Mouse (Mus musculus) limb, embryonic 12.5 days (tissue): ENCODE measurements around the gene Auts2. TPM values are rescaled to one million over a fixed set of nuclear protein-coding genes. Genes with fewer than 3 reads are reported as not detected.
A peak's percentile ranks its signal among the peaks of the same experiment; 100 is the strongest.

Experiments used
- ATAC-seq: fragments of 200-750 bp; cut with Nextera tagmentation; 2 replicates; pipeline ENCODE4 v1.8.0; 2017; ENCODE audit warnings: low read depth, moderate TSS enrichment; ENCODE audit not compliant: insufficient number of reproducible peaks, insufficient read depth, low FRiP score, low TSS enrichment
- H3K27ac ChIP-seq: fragments of 300-500 bp; sonication (generic); 2 replicates; pipeline ENCODE4 v1.5.1; 2016; ENCODE audit warnings: mild to moderate bottlenecking, moderate library complexity
- H3K27me3 ChIP-seq: fragments of 300-500 bp; sonication (generic); 2 replicates; pipeline ENCODE4 v1.6.1; 2016; ENCODE audit warnings: mild to moderate bottlenecking, moderate library complexity
- H3K36me3 ChIP-seq: fragments of 300-500 bp; sonication (generic); 2 replicates; pipeline ENCODE4 v1.6.1; 2016; ENCODE audit warnings: mild to moderate bottlenecking, moderate library complexity
- H3K4me1 ChIP-seq: fragments of 300-500 bp; sonication (generic); replicated peaks from 2 replicates; pipeline ENCODE4 v1.6.1; 2016
- H3K4me2 ChIP-seq: fragments of 300-500 bp; sonication (generic); 2 replicates; pipeline ENCODE4 v1.6.1; 2016; ENCODE audit warnings: mild to moderate bottlenecking, moderate library complexity
- H3K4me3 ChIP-seq: fragments of 300-500 bp; sonication (generic); replicated peaks from 2 replicates; pipeline ENCODE4 v1.5.1; 2016; ENCODE audit warnings: mild to moderate bottlenecking
- H3K9ac ChIP-seq: fragments of 300-500 bp; sonication (generic); replicated peaks from 2 replicates; pipeline ENCODE4 v1.6.1; 2016; ENCODE audit warnings: mild to moderate bottlenecking, moderate library complexity
- H3K9me3 ChIP-seq: fragments of 300-500 bp; sonication (generic); 2 replicates; pipeline ENCODE4 v1.6.1; 2016; ENCODE audit warnings: mild to moderate bottlenecking, moderate library complexity
- WGBS: fragments of 180-500 bp; shearing (Covaris S2); methylation state at CpG from one replicate; pipeline ENCODE4 v1.1.7; 2016; 5-methylcytosine and 5-hydroxymethylcytosine counted together
- polyA plus RNA-seq: library from polyadenylated mRNA; unstranded; fragments of >200 nt; fragmentation: Nextera tagmentation; extraction: Ambion mirVana; gene quantifications from 2 replicates; pipeline ENCODE4 v1.2.1, GENCODE M21; 2016

The Auts2 gene
- polyA plus RNA-seq, 1 experiment from 2014 or later: 66.4 TPM

DNA sequence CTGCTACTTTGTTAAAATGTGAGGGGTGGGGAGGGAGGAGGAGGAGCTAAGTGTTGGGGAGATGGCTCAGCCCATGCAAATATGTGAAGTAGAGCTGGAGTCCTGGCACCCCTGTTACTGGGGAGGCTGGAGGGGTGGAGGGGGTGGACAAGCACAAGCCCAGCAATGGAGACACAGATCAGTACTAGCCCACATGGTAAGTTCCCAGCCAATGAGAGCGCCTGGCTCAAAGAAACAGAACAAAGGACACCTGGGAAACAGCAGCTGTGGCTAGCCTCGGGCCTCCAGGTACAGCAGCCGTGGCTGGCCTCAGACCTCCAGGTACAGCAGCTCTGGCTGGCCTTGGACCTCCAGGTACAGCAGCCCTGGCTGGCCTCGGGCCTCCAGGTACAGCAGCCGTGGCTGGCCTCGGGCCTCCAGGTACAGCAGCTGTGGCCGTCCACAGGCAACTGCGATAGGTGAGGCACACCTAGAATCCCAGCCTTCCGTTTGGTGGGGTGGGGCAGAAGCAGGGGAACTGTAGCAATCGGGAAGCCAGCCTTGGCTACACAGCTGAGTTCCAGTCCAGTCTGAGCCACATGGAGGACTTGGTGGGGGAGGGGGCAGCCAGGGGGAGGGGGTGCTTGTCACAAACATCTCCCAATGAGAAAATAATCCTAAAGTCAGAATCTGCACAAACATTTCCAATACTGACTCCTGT lies 1046.5 kb downstream of the Auts2 start:
- Histone ChIP-seq H3K27me3 (no peaks in the 10 kb centered on the region), H3K9ac (no peak overlapping the region), H3K27ac (no peak overlapping the region), H3K4me1 (peaks cover 18% of the 10 kb centered on the region; the same call in 1 of the 2 replicates), H3K4me3 (no peak overlapping the region), H3K9me3 (no peaks in the 10 kb centered on the region), H3K36me3 (peaks cover 30% of the 10 kb centered on the region), H3K4me2 (no peak overlapping the region)
- ATAC-seq: no peak
- WGBS: 87% methylated on average over 10 of the region's 10 CpGs

GRCm38 (mm10) chr5:131494564-131494963 lies 1048.6 kb downstream of the Auts2 start:
- Histone ChIP-seq H3K9me3 (no peaks in the 10 kb centered on the region), H3K27me3 (no peaks in the 10 kb centered on the region), H3K4me1 (peaks cover 18% of the 10 kb centered on the region), H3K9ac (no peak overlapping the region), H3K4me2 (no peak overlapping the region), H3K27ac (no peak overlapping the region), H3K4me3 (no peak overlapping the region), H3K36me3 (peaks cover 26% of the 10 kb centered on the region)
- no peak for ATAC-seq
- 82% methylated on average over 5 of the region's 5 CpGs for WGBS

DNA sequence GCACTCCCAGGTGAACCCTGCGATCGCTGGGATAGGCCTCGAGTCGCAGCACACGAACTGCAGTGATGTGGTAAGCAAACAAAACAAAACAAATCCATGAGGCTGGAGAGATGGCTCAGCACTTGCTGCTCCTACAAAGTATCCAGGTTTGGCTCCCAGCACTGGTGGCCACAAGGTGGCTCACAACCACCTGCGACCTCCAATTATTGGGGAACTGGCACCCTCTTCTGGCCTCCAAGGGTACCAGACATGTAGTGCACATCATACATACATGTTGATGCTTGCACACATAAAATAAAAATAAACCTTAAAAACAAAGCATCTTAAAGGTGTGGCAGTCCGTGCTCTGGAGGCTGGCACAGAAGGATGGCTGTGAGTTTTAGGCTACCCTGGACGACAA lies 1050.6 kb downstream of the Auts2 start:
- H3K9me3 ChIP-seq: no peaks in the 10 kb centered on the region
- no peak overlapping the region for H3K4me2 ChIP-seq
- WGBS: 87% methylated on average over 8 of the region's 8 CpGs
- H3K4me1 ChIP-seq: peaks cover 18% of the 10 kb centered on the region
- H3K27ac ChIP-seq: no peak overlapping the region
- ATAC-seq: no peak
- H3K36me3 ChIP-seq: peaks cover 17% of the 10 kb centered on the region
- no peak overlapping the region for H3K9ac ChIP-seq
- no peak overlapping the region for H3K4me3 ChIP-seq
- H3K27me3 ChIP-seq: no peaks in the 10 kb centered on the region

GRCm38 (mm10) chr5:131491843-131492242 lies 1051.3 kb downstream of the Auts2 start:
- Histone ChIP-seq H3K4me1 (peaks cover 18% of the 10 kb centered on the region), H3K9me3 (no peaks in the 10 kb centered on the region), H3K36me3 (peaks cover 22% of the 10 kb centered on the region), H3K4me3 (no peak overlapping the region), H3K27ac (peak overlapping the region; percentile 8; the same call in 1 of the 2 replicates), H3K27me3 (no peaks in the 10 kb centered on the region), H3K9ac (no peak overlapping the region), H3K4me2 (no peak overlapping the region)
- WGBS: 73% methylated on average over 8 of the region's 8 CpGs
- ATAC-seq: no peak

GRCm38 (mm10) chr5:131490811-131491210 lies 1052.3 kb downstream of the Auts2 start:
- WGBS: 61% methylated on average over 2 of the region's 2 CpGs
- 0 out of 2 replicates have a peak, but pooled peaks cover 9% of the 10 kb centered on the region for H3K9me3 ChIP-seq
- peaks cover 13% of the 10 kb centered on the region for H3K4me1 ChIP-seq
- no peak overlapping the region for H3K27ac ChIP-seq
- no peaks in the 10 kb centered on the region for H3K27me3 ChIP-seq
- ATAC-seq: no peak
- H3K36me3 ChIP-seq: peaks cover 32% of the 10 kb centered on the region
- no peak overlapping the region for H3K9ac ChIP-seq
- H3K4me2 ChIP-seq: no peak overlapping the region
- H3K4me3 ChIP-seq: no peak overlapping the region

GRCm38 (mm10) chr5:131489846-131490245 lies 1053.3 kb downstream of the Auts2 start:
- H3K4me3 ChIP-seq: no peak overlapping the region
- ATAC-seq: no peak
- H3K9me3 ChIP-seq: 0 out of 2 replicates have a peak, but pooled peaks cover 10% of the 10 kb centered on the region
- WGBS: 78% methylated on average over 7 of the region's 7 CpGs
- H3K36me3 ChIP-seq: peaks cover 31% of the 10 kb centered on the region
- H3K9ac ChIP-seq: no peak overlapping the region
- H3K4me1 ChIP-seq: peaks cover 13% of the 10 kb centered on the region
- H3K27me3 ChIP-seq: no peaks in the 10 kb centered on the region
- H3K4me2 ChIP-seq: no peak overlapping the region
- no peak overlapping the region for H3K27ac ChIP-seq

DNA sequence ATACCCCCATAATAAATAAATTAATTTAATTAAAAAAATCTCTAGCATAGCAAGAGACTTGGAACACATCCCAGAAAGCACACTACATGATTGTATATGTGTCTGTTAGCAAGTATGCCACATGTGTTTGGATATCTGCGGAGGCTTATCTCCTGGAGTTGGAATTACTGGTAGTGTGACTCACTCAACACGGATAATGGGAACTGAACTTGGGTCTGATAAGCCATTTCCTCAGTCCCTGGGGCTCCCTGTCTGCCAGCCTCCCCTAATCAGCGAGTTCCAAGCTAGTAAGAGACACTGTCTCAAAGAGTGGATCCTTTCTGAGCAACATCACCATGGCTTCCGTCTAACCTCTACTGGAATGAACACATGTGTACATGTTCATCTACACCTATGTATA lies 1056.6 kb downstream of the Auts2 start:
- H3K4me3 ChIP-seq: no peak overlapping the region
- H3K27me3 ChIP-seq: no peaks in the 10 kb centered on the region
- H3K4me2 ChIP-seq: no peak overlapping the region
- no peak for ATAC-seq
- H3K27ac ChIP-seq: no peak overlapping the region
- H3K4me1 ChIP-seq: no peaks in the 10 kb centered on the region; the same call in none of the 2 replicates
- 95% methylated on average over 4 of the region's 4 CpGs for WGBS
- 0 out of 2 replicates have a peak, but pooled peaks cover 10% of the 10 kb centered on the region for H3K9me3 ChIP-seq
- H3K9ac ChIP-seq: no peak overlapping the region
- peaks cover 16% of the 10 kb centered on the region; the same call in 1 of the 2 replicates for H3K36me3 ChIP-seq

GRCm38 (mm10) chr5:131475278-131475677 lies 1067.9 kb downstream of the Auts2 start:
- Histone ChIP-seq H3K36me3 (peaks cover 90% of the 10 kb centered on the region), H3K9me3 (peaks cover 12% of the 10 kb centered on the region), H3K4me3 (no peak overlapping the region), H3K4me2 (no peak overlapping the region), H3K27me3 (no peaks in the 10 kb centered on the region), H3K27ac (no peak overlapping the region), H3K4me1 (no peaks in the 10 kb centered on the region), H3K9ac (no peak overlapping the region)
- no peak for ATAC-seq

DNA sequence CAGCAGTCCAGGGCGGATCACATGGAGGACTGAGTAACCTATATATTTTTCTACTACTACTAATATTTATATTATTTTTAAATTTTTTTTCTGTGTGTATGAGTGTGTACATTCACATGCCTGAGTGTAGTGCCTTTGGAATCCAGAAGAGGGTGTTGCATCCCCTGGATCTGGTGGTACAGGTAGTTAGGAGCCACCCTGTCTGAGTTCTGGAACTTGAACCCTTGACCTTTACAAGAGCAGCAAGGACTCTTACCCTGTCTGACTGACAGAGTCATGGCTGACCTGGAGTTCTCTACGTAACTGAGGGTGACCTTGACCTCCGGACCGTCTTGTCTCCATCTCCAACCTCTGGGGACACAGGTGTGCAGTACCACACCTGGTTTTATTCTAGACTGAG lies 1074.5 kb downstream of the Auts2 start:
- H3K36me3 ChIP-seq: peaks cover 100% of the 10 kb centered on the region
- H3K27ac ChIP-seq: no peak overlapping the region
- no peak overlapping the region for H3K4me3 ChIP-seq
- 90% methylated on average over 4 of the region's 4 CpGs for WGBS
- H3K9me3 ChIP-seq: no peaks in the 10 kb centered on the region
- H3K4me1 ChIP-seq: no peaks in the 10 kb centered on the region
- no peaks in the 10 kb centered on the region for H3K27me3 ChIP-seq
- H3K9ac ChIP-seq: no peak overlapping the region
- no peak overlapping the region for H3K4me2 ChIP-seq
- ATAC-seq: no peak

GRCm38 (mm10) chr5:131466131-131466530 lies 1077.0 kb downstream of the Auts2 start:
- H3K9ac ChIP-seq: no peak overlapping the region
- H3K27me3 ChIP-seq: no peaks in the 10 kb centered on the region
- WGBS: 97% methylated on average over 9 of the region's 9 CpGs
- no peak overlapping the region for H3K27ac ChIP-seq
- H3K4me1 ChIP-seq: no peaks in the 10 kb centered on the region
- no peak for ATAC-seq
- H3K4me2 ChIP-seq: no peak overlapping the region
- H3K36me3 ChIP-seq: peaks cover 100% of the 10 kb centered on the region
- H3K4me3 ChIP-seq: no peak overlapping the region
- no peaks in the 10 kb centered on the region for H3K9me3 ChIP-seq

- no peaks in the 10 kb centered on the region for H3K9me3 ChIP-seq
- no peak for ATAC-seq
- whole genome bisulfite sequencing: 93% methylated on average over 6 of the region's 6 CpGs
- peaks cover 100% of the 10 kb centered on the region for H3K36me3 ChIP-seq
- H3K9ac ChIP-seq: no peak overlapping the region
- no peaks in the 10 kb centered on the region for H3K27me3 ChIP-seq
- no peak overlapping the region for H3K4me2 ChIP-seq
- H3K4me3 ChIP-seq: no peak overlapping the region
- H3K27ac ChIP-seq: no peak overlapping the region
- H3K4me1 ChIP-seq: no peaks in the 10 kb centered on the region
Observed at GRCm38 (mm10) chr5:131463402-131463801, 1079.7 kb downstream of the Auts2 start.

DNA sequence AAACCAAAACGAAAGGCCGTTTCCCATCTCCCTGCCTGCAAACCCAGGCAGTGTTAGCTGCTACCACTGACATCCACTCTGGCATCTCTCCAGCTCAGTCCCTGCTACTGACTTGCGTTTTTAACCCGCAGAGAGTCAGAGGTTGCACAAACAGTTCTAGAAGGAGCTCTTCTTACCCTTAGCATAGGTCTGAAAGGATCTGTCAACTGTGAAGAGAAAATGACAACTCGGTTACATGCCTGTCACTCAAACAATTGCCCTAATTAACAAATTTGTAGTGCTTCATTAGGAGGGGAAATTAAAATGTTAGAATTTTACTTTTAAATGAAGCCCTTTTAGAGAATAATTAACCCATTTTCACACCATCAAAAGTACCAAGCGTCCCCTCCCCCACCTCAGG lies 1083.2 kb downstream of the Auts2 start:
- Histone ChIP-seq H3K4me1 (no peaks in the 10 kb centered on the region), H3K4me2 (no peak overlapping the region), H3K9ac (no peak overlapping the region), H3K4me3 (no peak overlapping the region), H3K27me3 (no peaks in the 10 kb centered on the region), H3K9me3 (no peaks in the 10 kb centered on the region), H3K36me3 (peaks cover 100% of the 10 kb centered on the region), H3K27ac (no peak overlapping the region)
- ATAC-seq: no peak
- 94% methylated on average over 6 of the region's 6 CpGs for WGBS
